7 mouse cellular contexts compared by ENCODE assay signal in genomic region chr1:57394051-57394450, GRCm38 (mm10). TPM values are rescaled to one million over a fixed set of nuclear protein-coding genes. Genes with fewer than 3 reads are reported as not detected.
DNase-seq lines count a peak whose midpoint lies in the region; ATAC-seq lines count a peak whose summit lies in the region.

No protein-coding gene starts in this region.

- peak; percentile 53 for DNase-seq in layer of hippocampus, adult 11-12 months (ENCODE audit: low spot score)
- no peak for DNase-seq in layer of hippocampus, adult 8-10 months (ENCODE audit: low spot score in 2 of 2)
- peak; percentile 26 to 48 for DNase-seq in CD8-positive naive resting alpha-beta T cell, adult 2 months (ENCODE audit: low read depth in 2 of 2, low spot score in 2 of 2)
- peak; percentile 68 for DNase-seq in embryo, embryonic 10 days (ENCODE audit: low spot score)
- peak; percentile 13 for DNase-seq in large intestine, adult 2 months (ENCODE audit: low read depth, low spot score)

- peak; percentile 57 for ATAC-seq in activated CD4-positive, CD25-positive, alpha-beta regulatory T cell, adult 4 months
- peak; percentile 71 for ATAC-seq in monocyte, adult 5-6 weeks (replicated peaks; ENCODE audit: insufficient number of reproducible peaks, low FRiP score, low TSS enrichment, poor library complexity, severe bottlenecking)

- 52% methylated on average over 3 of the region's 3 CpGs for WGBS in large intestine, adult 2 months

RNA-seq across cellular contexts. Expression of gene Maip1, which starts 12.1 kb away (rescaled TPM):
- total RNA-seq in layer of hippocampus, adult 8-10 months (2022) = 10 to 100 TPM; 12.0 to 13.4 (median 12.5) TPM
- 10 to 100 TPM in 1 of 2 experiments, 1 to 10 TPM in 1; 9.5 to 10.4 TPM for polyA plus RNA-seq in activated CD4-positive, CD25-positive, alpha-beta regulatory T cell, adult 4 months (2017; shearing (Covaris generic))
- 4.6 and 5.4 TPM in 2 replicates for polyA plus RNA-seq in large intestine, adult 2 months (2012; rRNA removed)
- total RNA-seq in monocyte, adult 5-6 weeks (2017) = 9.7 to 18.5 TPM (median 15.8 TPM) in 3 replicates

RNA-seq across cellular contexts. Expression of gene Tyw5, which starts 12.8 kb away (rescaled TPM):
- total RNA-seq in layer of hippocampus, adult 8-10 months (2022) = 10 to 100 TPM; 17.6 to 25.9 (median 22.3) TPM
- polyA plus RNA-seq in activated CD4-positive, CD25-positive, alpha-beta regulatory T cell, adult 4 months (2017; shearing (Covaris generic)) = 10 to 100 TPM; 17.0 to 23.4 TPM
- polyA plus RNA-seq in large intestine, adult 2 months (2012; rRNA removed) = 3.0 and 3.7 TPM in 2 replicates
- 47.4 to 82.2 TPM (median 64.4 TPM) in 3 replicates for total RNA-seq in monocyte, adult 5-6 weeks (2017)

RNA-seq across cellular contexts. Expression of gene 1700066M21Rik, which starts 16.6 kb away (rescaled TPM):
- 10 to 100 TPM; 18.7 to 26.0 (median 21.8) TPM for total RNA-seq in layer of hippocampus, adult 8-10 months (2022)
- polyA plus RNA-seq in activated CD4-positive, CD25-positive, alpha-beta regulatory T cell, adult 4 months (2017; shearing (Covaris generic)) = 1 to 10 TPM; 3.9 to 4.3 TPM
- 2.2 and 5.7 TPM in 2 replicates for polyA plus RNA-seq in large intestine, adult 2 months (2012; rRNA removed)
- 14.6 to 27.8 TPM (median 20.0 TPM) in 3 replicates for total RNA-seq in monocyte, adult 5-6 weeks (2017)

Comparison
In these comparisons a context has a peak if more than half of its experiments do, and no peak if none do; other contexts are left out.
1. DNase-seq: peak in layer of hippocampus, adult 11-12 months (single experiment), CD8-positive naive resting alpha-beta T cell, adult 2 months (2 of 2), embryo, embryonic 10 days (single experiment) and large intestine, adult 2 months (single experiment); none in layer of hippocampus, adult 8-10 months (0 of 2).